Mouse (Mus musculus) spleen, adult 2 months (tissue): ENCODE results near the gene Luc7l3.

Experiments
- CTCF ChIP-seq: fragments of 200-500 bp; IDR thresholded peaks from 2 replicates; pipeline ENCODE4 v1.5.1; 2011; ENCODE audit warnings: mild to moderate bottlenecking, inconsistent platforms; ENCODE audit not compliant: insufficient read depth, insufficient read length, insufficient replicate concordance; ENCODE audit errors: extremely low read depth
- POLR2A ChIP-seq: fragments of 200-500 bp; IDR thresholded peaks from 2 replicates; pipeline ENCODE4 v1.6.1; 2011; ENCODE audit warnings: low read depth, low read length, inconsistent platforms

DNA sequence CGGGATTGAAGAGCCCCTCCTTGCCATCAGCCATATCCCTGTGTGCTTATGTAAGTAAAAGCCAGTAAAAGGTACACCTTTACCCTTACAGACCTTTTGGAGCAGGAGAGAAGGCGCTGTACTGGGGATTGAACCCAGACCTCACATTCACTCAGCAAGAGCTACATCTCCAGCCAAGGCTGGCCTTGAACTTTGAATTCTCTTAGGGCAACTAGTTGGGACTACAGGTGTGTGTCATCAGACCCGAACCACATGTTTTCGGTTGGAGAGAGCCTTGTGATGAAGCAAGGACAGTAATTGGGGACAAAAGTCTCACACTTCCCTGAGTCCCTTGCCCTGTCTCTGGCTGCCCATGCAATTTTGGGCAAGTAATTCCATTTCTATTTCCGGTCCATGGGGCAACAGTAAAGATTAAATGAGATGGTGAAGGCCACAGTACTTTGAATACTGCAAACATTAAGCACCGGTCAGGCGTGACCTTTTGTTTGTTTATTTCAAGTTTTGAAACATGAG, 25.3 kb upstream of the Luc7l3 start:
- TF ChIP-seq CTCF (no peak), POLR2A (no peak)
